Mouse (Mus musculus) MEL (cell line): Measurements from ENCODE around the gene Cdc20. TPM values are rescaled to one million over a fixed set of nuclear protein-coding genes. Genes with fewer than 3 reads are reported as not detected.

Experiments used
- DNase-seq: peaks from one replicate; pipeline ENCODE4 v3.0.0; 2011; ENCODE audit warnings: low read depth, low spot score
- H3K27ac ChIP-seq: 2 replicates; pipeline ENCODE4 v1.5.1; 2012; ENCODE audit warnings: low read depth, mild to moderate bottlenecking, control low read depth, low read length, moderate library complexity; ENCODE audit not compliant: control insufficient read depth
- H3K27me3 ChIP-seq, 2 experiments: fragments of 150-350 bp in 1 of 2; sonication (generic) in 1 of 2; 2 replicates each; pipeline ENCODE4 v1.6.1; 2012; ENCODE audit warnings: low read length in 2 of 2, mild to moderate bottlenecking in 2 of 2, improper control_type of control experiment in 1 of 2, moderate library complexity in 1 of 2; ENCODE audit not compliant: insufficient read depth in 2 of 2, control insufficient read depth in 1 of 2
- H3K36me3 ChIP-seq, 2 experiments: 2 replicates each; pipeline ENCODE4 v1.6.1; 2012 to 2014; ENCODE audit warnings: low read length in 2 of 2, improper control_type of control experiment in 1 of 2, inconsistent platforms in 1 of 2, mild to moderate bottlenecking in 1 of 2; ENCODE audit not compliant: insufficient read depth in 2 of 2, control insufficient read depth in 1 of 2
- H3K4me1 ChIP-seq, 2 experiments: fragments of 150-350 bp in 1 of 2; sonication (generic) in 1 of 2; 2 replicates each; pipeline ENCODE4 v1.6.1; 2012; ENCODE audit warnings: low read length in 2 of 2, improper control_type of control experiment in 1 of 2, mild to moderate bottlenecking in 1 of 2; ENCODE audit not compliant: insufficient read depth in 2 of 2, control insufficient read depth in 1 of 2
- H3K4me3 ChIP-seq, 2 experiments: fragments of 150-350 bp in 1 of 2; sonication (generic) in 1 of 2; 2 replicates each; pipeline ENCODE4 v1.5.1; 2012; ENCODE audit warnings: low read depth in 2 of 2, low read length in 2 of 2, mild to moderate bottlenecking in 2 of 2, moderate library complexity in 2 of 2, control low read depth in 1 of 2, improper control_type of control experiment in 1 of 2; ENCODE audit not compliant: control insufficient read depth in 1 of 2, insufficient read depth in 1 of 2
- H3K79me2 ChIP-seq: 2 replicates; pipeline ENCODE4 v1.6.1; 2012; ENCODE audit warnings: mild to moderate bottlenecking, low read length, moderate library complexity; ENCODE audit not compliant: control insufficient read depth, poor library complexity, insufficient read depth
- H3K9ac ChIP-seq: 2 replicates; pipeline ENCODE4 v1.6.1; 2012; ENCODE audit warnings: low read depth, mild to moderate bottlenecking, control low read depth, low read length, moderate library complexity; ENCODE audit not compliant: control insufficient read depth, poor library complexity, severe bottlenecking
- H3K9me3 ChIP-seq: fragments of 150-350 bp; sonication (generic); replicated peaks from 2 replicates; pipeline ENCODE4 v1.6.1; 2012; ENCODE audit warnings: mild to moderate bottlenecking, low read length, improper control_type of control experiment, moderate library complexity; ENCODE audit not compliant: insufficient read depth
- BHLHE40 ChIP-seq: IDR thresholded peaks from 2 replicates; pipeline ENCODE4 v1.6.1; 2012; ENCODE audit warnings: low read depth, mild to moderate bottlenecking, inconsistent platforms, low read length, improper control_type of control experiment, borderline replicate concordance
- CHD1 ChIP-seq: IDR thresholded peaks from 2 replicates; pipeline ENCODE4 v1.6.1; 2012; ENCODE audit warnings: low read depth, mild to moderate bottlenecking, inconsistent platforms, low read length, improper control_type of control experiment
- CTCF ChIP-seq, 3 experiments: IDR thresholded peaks in 2 of 3; conservative IDR thresholded peaks in 1 of 3; 2 replicates each; pipeline ENCODE4 v1.5.1; 2011 to 2012; ENCODE audit warnings: low read length in 3 of 3, low read depth in 2 of 3, mild to moderate bottlenecking in 2 of 3, improper control_type of control experiment in 1 of 3, inconsistent platforms in 1 of 3, mixed read lengths in 1 of 3, moderate library complexity in 1 of 3; ENCODE audit not compliant: control insufficient read depth in 1 of 3, insufficient read depth in 1 of 3, poor library complexity in 1 of 3, severe bottlenecking in 1 of 3
- ELF1 ChIP-seq: IDR thresholded peaks from 2 replicates; pipeline ENCODE4 v1.6.1; 2014; ENCODE audit warnings: low read depth, mild to moderate bottlenecking, inconsistent platforms, low read length, improper control_type of control experiment, moderate library complexity
- ETS1 ChIP-seq: IDR thresholded peaks from 2 replicates; pipeline ENCODE4 v1.6.1; 2012; ENCODE audit warnings: low read depth, mild to moderate bottlenecking, inconsistent platforms, low read length, improper control_type of control experiment, moderate library complexity
- GABPA ChIP-seq: IDR thresholded peaks from 2 replicates; pipeline ENCODE4 v1.6.1; 2012; ENCODE audit warnings: low read depth, mild to moderate bottlenecking, inconsistent platforms, low read length, improper control_type of control experiment, moderate library complexity
- HCFC1 ChIP-seq: IDR thresholded peaks from 2 replicates; pipeline ENCODE4 v1.6.1; 2012; ENCODE audit warnings: low read depth, mild to moderate bottlenecking, inconsistent platforms, low read length, improper control_type of control experiment, moderate library complexity
- JUND ChIP-seq: IDR thresholded peaks from 2 replicates; pipeline ENCODE4 v1.6.1; 2011; ENCODE audit warnings: low read depth, mild to moderate bottlenecking, improper control_type of control experiment, low read length
- MAX ChIP-seq: IDR thresholded peaks from 2 replicates; pipeline ENCODE4 v1.6.1; 2011; ENCODE audit warnings: low read length, improper control_type of control experiment
- MYB ChIP-seq: IDR thresholded peaks from 2 replicates; pipeline ENCODE4 v1.6.1; 2011; ENCODE audit warnings: mild to moderate bottlenecking, low read depth, low read length, improper control_type of control experiment
- MYC ChIP-seq: IDR thresholded peaks from 2 replicates; pipeline ENCODE4 v1.6.1; 2011; ENCODE audit warnings: low read depth, mild to moderate bottlenecking, low read length, improper control_type of control experiment, moderate library complexity
- NRF1 ChIP-seq: IDR thresholded peaks from 2 replicates; pipeline ENCODE4 v1.6.1; 2014; ENCODE audit warnings: low read depth, mild to moderate bottlenecking, inconsistent platforms, low read length, improper control_type of control experiment, moderate library complexity; ENCODE audit not compliant: poor library complexity, insufficient read depth, severe bottlenecking
- POLR2A ChIP-seq, 2 experiments: IDR thresholded peaks; 2 replicates each; pipeline ENCODE4 v1.6.1; 2011 to 2012; ENCODE audit warnings: low read length in 2 of 2, mild to moderate bottlenecking in 2 of 2, control low read depth in 1 of 2, improper control_type of control experiment in 1 of 2, low read depth in 1 of 2, moderate library complexity in 1 of 2; ENCODE audit not compliant: control insufficient read depth in 1 of 2, insufficient read depth in 1 of 2, poor library complexity in 1 of 2
- RCOR1 ChIP-seq: IDR thresholded peaks from 2 replicates; pipeline ENCODE4 v1.6.1; 2012; ENCODE audit warnings: low read depth, mild to moderate bottlenecking, inconsistent platforms, low read length, improper control_type of control experiment
- SIN3A ChIP-seq: IDR thresholded peaks from 2 replicates; pipeline ENCODE4 v1.6.1; 2012; ENCODE audit warnings: low read length, improper control_type of control experiment, inconsistent platforms
- SMC3 ChIP-seq: IDR thresholded peaks from 2 replicates; pipeline ENCODE4 v1.6.1; 2011; ENCODE audit warnings: low read depth, low read length, improper control_type of control experiment
- TAL1 ChIP-seq: IDR thresholded peaks from 2 replicates; pipeline ENCODE4 v1.6.1; 2012; ENCODE audit warnings: mild to moderate bottlenecking, inconsistent platforms, low read length, moderate library complexity, mixed read lengths
- TBP ChIP-seq: IDR thresholded peaks from 2 replicates; pipeline ENCODE4 v1.8.0; 2011; ENCODE audit warnings: low read depth, low read length, improper control_type of control experiment
- UBTF ChIP-seq: IDR thresholded peaks from 2 replicates; pipeline ENCODE4 v1.6.1; 2012; ENCODE audit warnings: low read depth, mild to moderate bottlenecking, inconsistent platforms, low read length, improper control_type of control experiment, moderate library complexity, borderline replicate concordance; ENCODE audit not compliant: insufficient read depth
- ZMIZ1 ChIP-seq: IDR thresholded peaks from 2 replicates; pipeline ENCODE4 v1.6.1; 2012; ENCODE audit warnings: low read depth, mild to moderate bottlenecking, inconsistent platforms, low read length, improper control_type of control experiment, moderate library complexity
- polyA plus RNA-seq, 2 experiments: library from polyadenylated mRNA; stranded (reverse) in 1 of 2; unstranded in 1 of 2; fragments of >175 nt in 1 of 2; fragments of >200 nt in 1 of 2; gene quantifications; 2 replicates each; pipeline versions ENCODE4 v1.2.1 to v1.2.4; 2012; ENCODE audit warnings: low replicate concordance in 2 of 2, low read depth in 1 of 2; ENCODE audit not compliant: insufficient read length in 2 of 2, insufficient read depth in 1 of 2, missing spikeins in 1 of 2
- total RNA-seq: library from RNA; depleted of rRNA; stranded (reverse); fragments of 300-350 nt; gene quantifications from 2 replicates; pipeline ENCODE4 v1.2.3, GENCODE M21; 2012

Gene Cdc20
- total and polyA plus RNA-seq, 3 experiments, result 189 to 247 TPM; not detected in 1

DNA sequence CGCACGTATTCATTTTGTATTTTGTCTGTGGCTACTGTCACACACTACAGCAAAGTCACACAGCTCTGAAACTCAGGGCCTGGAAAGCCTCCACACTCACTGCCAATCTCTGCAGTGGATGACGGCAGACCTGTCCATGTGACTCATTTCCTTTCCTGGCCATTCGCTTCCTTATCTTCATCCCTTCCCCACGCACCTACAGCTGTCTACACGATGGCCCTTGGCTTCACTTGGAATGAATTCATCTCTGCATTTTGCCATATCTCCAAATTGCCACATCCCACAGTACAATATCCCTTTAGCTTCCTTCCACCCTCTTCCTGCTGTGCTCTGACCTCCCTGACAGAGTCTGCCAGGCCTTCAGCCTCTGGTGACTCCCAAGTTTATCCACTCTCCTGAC lies 42.6 kb downstream of the Cdc20 start:
- Histone ChIP-seq H3K4me3 (no peak overlapping the region), H3K27ac (no peak overlapping the region), H3K36me3 (peaks cover 0 to 12% of the 10 kb centered on the region in 2 experiments; a peak in 3 of 4 replicates), H3K27me3 (no peaks in the 10 kb centered on the region), H3K79me2 (no peaks in the 10 kb centered on the region), H3K9me3 (no peaks in the 10 kb centered on the region), H3K4me1 (peaks cover 8 to 9% of the 10 kb centered on the region in 2 experiments), H3K9ac (no peak overlapping the region)
- TF ChIP-seq UBTF (no peak), MYB (no peak), SIN3A (no peak), TBP (no peak), CHD1 (no peak), ZMIZ1 (no peak), TAL1 (no peak), POLR2A (IDR thresholded peaks at IDR 0.05; ENCODE audit: control insufficient read depth in 1 of 2, insufficient read depth in 1 of 2, low read depth in 1 of 2, low read length in 2 of 2, poor library complexity in 1 of 2) (no peak), GABPA (no peak), MAX (no peak)
- no peak for DNase-seq

DNA sequence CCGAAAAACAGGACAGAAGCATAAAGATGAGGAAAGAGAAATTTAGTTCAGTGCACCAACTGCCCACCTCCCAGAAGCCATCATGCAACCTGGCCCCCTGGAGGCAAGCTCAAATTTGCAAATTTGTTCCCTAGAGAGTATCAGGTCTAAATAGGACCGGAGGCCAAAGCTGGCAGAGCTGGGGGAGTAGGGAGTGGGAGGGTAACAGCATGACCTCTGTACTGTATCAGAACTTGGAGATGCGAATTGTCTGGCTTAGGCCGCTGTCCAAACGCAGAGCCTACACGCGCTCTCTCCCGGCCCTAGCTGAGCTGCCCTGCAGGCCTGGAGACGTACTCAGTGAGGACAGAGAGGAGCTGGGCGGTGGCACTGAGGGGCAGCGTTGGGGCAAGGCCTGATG lies 47.0 kb downstream of the Cdc20 start:
- TF ChIP-seq CTCF (IDR thresholded peaks at IDR 0.05 in 2 of 3, conservative IDR thresholded peaks at IDR 0.05 in 1 of 3; ENCODE audit: control insufficient read depth in 1 of 3, insufficient read depth in 1 of 3, low read depth in 2 of 3, low read length in 3 of 3, poor library complexity in 1 of 3, severe bottlenecking in 1 of 3) (no peak), NRF1 (no peak), TAL1 (no peak), POLR2A (IDR thresholded peaks at IDR 0.05; ENCODE audit: control insufficient read depth in 1 of 2, insufficient read depth in 1 of 2, low read depth in 1 of 2, low read length in 2 of 2, poor library complexity in 1 of 2) (no peak), BHLHE40 (no peak), HCFC1 (no peak), MYC (no peak), UBTF (no peak), ZMIZ1 (no peak), SMC3 (no peak), RCOR1 (no peak), ELF1 (no peak), MYB (no peak), MAX (no peak), ETS1 (no peak), JUND (no peak)
- no peak overlapping the region for H3K9ac ChIP-seq
- no peaks in the 10 kb centered on the region for H3K79me2 ChIP-seq
- no peak for DNase-seq
- no peak overlapping the region for H3K27ac ChIP-seq
- H3K4me3 ChIP-seq, result no peak overlapping the region
- no peaks in the 10 kb centered on the region for H3K9me3 ChIP-seq
- peaks cover 0 to 5% of the 10 kb centered on the region in 2 experiments; a peak in 2 of 4 replicates for H3K36me3 ChIP-seq
- no peaks in the 10 kb centered on the region for H3K27me3 ChIP-seq
- peaks cover 6 to 7% of the 10 kb centered on the region in 2 experiments for H3K4me1 ChIP-seq
